16 mouse cellular contexts compared by ENCODE assay signal in the genomic region with DNA sequence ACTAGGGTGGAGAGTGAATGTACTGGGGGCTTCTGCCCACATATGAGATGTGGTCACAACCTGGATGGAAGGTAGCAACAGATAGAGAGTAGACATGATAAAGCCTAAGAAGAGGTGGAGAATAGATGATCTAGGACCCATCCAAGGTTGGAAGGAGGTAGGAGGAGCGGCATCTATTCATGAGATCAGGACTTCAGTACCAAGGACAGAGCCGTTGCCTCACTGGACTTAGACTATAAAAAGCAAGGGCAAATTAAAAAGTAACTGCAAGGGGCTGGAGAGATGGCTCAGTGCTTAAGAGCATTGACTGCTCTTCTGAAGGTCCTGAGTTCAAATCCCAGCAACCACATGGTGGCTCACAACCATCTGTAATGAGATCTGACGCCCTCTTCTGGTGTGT.
DNase-seq lines count a peak whose midpoint lies in the region; ATAC-seq and TF ChIP-seq lines count a peak whose summit lies in the region.
"Had no signal": no experiment of that assay in that cellular context is flagged by ENCODE, and none has a peak within 500 bp of the region (broad histone marks: within the 10 kb centered on the region; RNA-seq: fewer than 3 reads in every experiment).

No protein-coding gene starts in this region.

- WGBS in kidney, embryonic 16.5 days: 30% methylated on average over 3 of the region's 3 CpGs

- no peak overlapping the region for H3K4me3 ChIP-seq in kidney, embryonic 16.5 days (ENCODE audit: low read length)
- H3K4me3 ChIP-seq: layer of hippocampus, adult 2 months; limb, embryonic 12.5 days; neural tube, embryonic 12.5 days had no signal

- no peak overlapping the region for H3K4me2 ChIP-seq in kidney, embryonic 16.5 days (replicated peaks; ENCODE audit: low read depth, low read length)
- H3K4me2 ChIP-seq: limb, embryonic 12.5 days; neural tube, embryonic 12.5 days had no signal

- no peak for TF ChIP-seq CTCF in brain, embryonic 14.5 days (IDR thresholded peaks at IDR 0.05; ENCODE audit: borderline replicate concordance, extremely low read depth, insufficient read depth, insufficient read length)

- no peak for TF ChIP-seq POLR2A in brain, embryonic 14.5 days (IDR thresholded peaks at IDR 0.05; ENCODE audit: borderline replicate concordance, extremely low read depth, insufficient read depth, insufficient read length, poor library complexity, severe bottlenecking)

- H3K9ac ChIP-seq in kidney, embryonic 16.5 days (replicated peaks; ENCODE audit: low read length): no peak overlapping the region
- H3K9ac ChIP-seq: limb, embryonic 12.5 days; neural tube, embryonic 12.5 days had no signal

- no peak for ATAC-seq in kidney, embryonic 16.5 days (ENCODE audit: low FRiP score, low TSS enrichment)

- H3K36me3 ChIP-seq in kidney, embryonic 16.5 days (ENCODE audit: insufficient read depth, low read length): no peaks in the 10 kb centered on the region
- H3K36me3 ChIP-seq: limb, embryonic 12.5 days; neural tube, embryonic 12.5 days had no signal

- H3K4me1 ChIP-seq in kidney, embryonic 16.5 days (ENCODE audit: insufficient read depth, low read length): no peaks in the 10 kb centered on the region
- H3K4me1 ChIP-seq: limb, embryonic 12.5 days; neural tube, embryonic 12.5 days had no signal

- no peak overlapping the region for H3K27ac ChIP-seq in kidney, embryonic 16.5 days (ENCODE audit: low read length)
- H3K27ac ChIP-seq: layer of hippocampus, adult 2 months; limb, embryonic 12.5 days; neural tube, embryonic 12.5 days had no signal

- peak; percentile 10 for DNase-seq in kidney, adult 9 months
- peak; percentile 45 for DNase-seq in ES-CJ7 (ENCODE audit: low read depth, low spot score)
- peak; percentile 23 for DNase-seq in brain, embryonic 14.5 days (ENCODE audit: low read depth)
- DNase-seq in kidney, postnatal 36 days: peak; percentile 1 to 28
- DNase-seq in T-cell, adult 2 months (ENCODE audit: low spot score): no peak
- DNase-seq in gastrocnemius, postnatal 25 days: no peak
- no peak for DNase-seq in cerebellum, postnatal 10 days
- DNase-seq: adrenal gland, adult 8-10 months; cerebellum, adult 9-10 months; gastrocnemius, postnatal 10 days; heart, postnatal 36 days; right cerebral cortex, postnatal 25 days had no signal

- no peaks in the 10 kb centered on the region for H3K9me3 ChIP-seq in kidney, embryonic 16.5 days (ENCODE audit: low read length)
- H3K9me3 ChIP-seq: limb, embryonic 12.5 days; neural tube, embryonic 12.5 days had no signal

- no peaks in the 10 kb centered on the region for H3K27me3 ChIP-seq in kidney, embryonic 16.5 days (ENCODE audit: insufficient read depth, low read length)
- H3K27me3 ChIP-seq: limb, embryonic 12.5 days; neural tube, embryonic 12.5 days had no signal

Comparison
In these comparisons a context has a peak if more than half of its experiments do, and no peak if none do; other contexts are left out.
1. DNase-seq: peak in kidney, adult 9 months (single experiment), ES-CJ7 (single experiment), brain, embryonic 14.5 days (single experiment) and kidney, postnatal 36 days (2 of 2); none in T-cell, adult 2 months (single experiment), gastrocnemius, postnatal 25 days (single experiment) and cerebellum, postnatal 10 days (0 of 2).